Mouse (Mus musculus): ENCODE results near the gene Acsl5.

DNA sequence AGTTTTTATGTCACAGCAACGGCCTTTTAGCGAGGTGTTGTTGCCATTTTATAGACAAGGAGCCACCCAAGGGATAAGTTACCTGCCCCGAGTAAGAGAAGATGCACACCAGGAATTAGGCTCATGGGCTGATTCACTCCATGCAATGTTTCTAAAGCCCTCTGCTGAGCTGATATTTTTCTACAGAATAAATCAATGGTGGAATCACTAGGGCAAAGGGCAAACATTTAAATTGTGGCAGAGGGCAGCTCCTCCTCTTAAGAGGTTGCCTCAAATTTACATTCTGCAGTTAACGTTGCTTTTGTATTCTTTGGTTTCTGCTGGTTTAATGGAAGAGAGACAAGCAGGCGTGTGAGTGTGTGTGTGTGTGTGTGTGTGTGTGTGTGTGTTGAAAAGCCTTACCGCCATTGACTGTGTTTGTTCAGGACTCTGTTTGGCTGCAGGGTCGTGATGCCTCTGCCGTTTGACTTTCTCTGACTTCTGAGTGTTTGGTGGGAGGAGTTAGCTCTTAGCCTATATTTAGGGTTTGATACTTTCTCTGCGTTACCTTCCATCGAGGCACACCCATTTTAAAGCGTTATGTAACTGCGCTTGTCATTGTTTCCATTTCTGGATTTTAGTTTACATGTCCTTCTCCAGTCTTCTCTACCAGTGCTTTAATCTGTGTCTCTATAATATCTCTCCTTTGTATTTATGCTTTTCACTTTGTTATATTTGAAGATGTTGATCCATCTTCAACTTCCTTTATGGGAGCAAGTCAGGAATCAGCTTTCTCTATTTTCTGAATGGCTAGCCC lies 8.8 kb downstream of the Acsl5 start:
- TF ChIP-seq HCFC1 (IDR thresholded peaks at IDR 0.05; ENCODE audit: borderline replicate concordance, insufficient read depth, low read length) = no peak
- TF ChIP-seq ZNF384 (IDR thresholded peaks at IDR 0.05; ENCODE audit: low read depth, low read length) = no peak
